Mouse (Mus musculus) heart, postnatal 36 days (tissue): ENCODE measurements around the gene Gm37240. TPM values are rescaled to one million over a fixed set of nuclear protein-coding genes. Genes with fewer than 3 reads are reported as not detected.
"Not testable (repeated sequence)": the region's sequence is repeated elsewhere in the genome, so short reads cannot be mapped to it uniquely, and the experiment has no call there.

Experiments used
- DNase-seq, 2 experiments: peaks; one replicate each; pipeline ENCODE4 v3.0.0; 2021 to 2022
- intact Hi-C: fragments of 180-260 bp; cut with DNase I; formaldehyde crosslinking; loops from one replicate; pipeline ENCODE4 v1.15.1; 2025
- total RNA-seq, 2 experiments: library from RNA; stranded (reverse); gene quantifications; 2 replicates each; pipeline ENCODE4 v1.2.3; 2021

Gene Gm37240
- total RNA-seq, 2 experiments from 2014 or later: 35.9 to 45.6 TPM

DNA sequence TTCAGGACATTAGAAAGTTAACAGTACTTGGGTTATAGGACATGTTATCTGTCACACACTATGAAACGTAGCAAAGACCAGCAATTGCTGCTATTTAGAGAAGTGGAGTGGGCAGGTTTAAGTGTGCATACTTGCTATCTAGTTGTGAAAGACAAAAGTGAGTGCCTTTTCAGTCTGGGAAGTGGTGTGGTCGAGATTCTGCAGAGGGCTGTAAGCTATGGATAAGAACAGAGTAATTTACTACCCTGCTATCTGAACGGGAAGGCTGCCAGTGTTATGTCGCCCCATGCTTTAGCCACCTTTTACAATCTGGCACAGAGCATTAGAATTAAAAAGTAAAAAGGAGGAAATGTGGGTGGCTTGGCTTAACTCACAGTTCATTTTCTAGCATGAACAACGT, 1300.6 kb downstream of the Gm37240 start:
- DNase-seq: no peak
- intact Hi-C loops: no loop called here

DNA sequence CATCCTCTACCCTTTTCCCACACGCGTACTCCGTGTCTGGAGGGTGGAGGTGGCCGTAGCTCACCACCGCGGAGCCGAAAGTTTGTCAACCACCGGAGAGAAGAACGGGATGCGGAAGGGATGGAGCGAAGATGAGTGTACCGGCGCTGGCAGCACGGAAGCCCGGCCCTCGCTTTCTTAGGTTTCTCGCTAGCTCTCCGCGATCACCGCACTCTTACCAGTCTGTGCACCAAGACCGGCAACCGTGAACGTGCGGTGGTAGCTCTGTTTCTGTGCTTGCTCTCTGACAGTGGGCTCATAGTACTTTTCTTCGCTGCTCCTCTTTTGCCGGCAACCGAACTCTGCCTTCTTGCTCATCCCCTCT, 1304.4 kb downstream of the Gm37240 start:
- intact Hi-C loops: no loop called here

DNA sequence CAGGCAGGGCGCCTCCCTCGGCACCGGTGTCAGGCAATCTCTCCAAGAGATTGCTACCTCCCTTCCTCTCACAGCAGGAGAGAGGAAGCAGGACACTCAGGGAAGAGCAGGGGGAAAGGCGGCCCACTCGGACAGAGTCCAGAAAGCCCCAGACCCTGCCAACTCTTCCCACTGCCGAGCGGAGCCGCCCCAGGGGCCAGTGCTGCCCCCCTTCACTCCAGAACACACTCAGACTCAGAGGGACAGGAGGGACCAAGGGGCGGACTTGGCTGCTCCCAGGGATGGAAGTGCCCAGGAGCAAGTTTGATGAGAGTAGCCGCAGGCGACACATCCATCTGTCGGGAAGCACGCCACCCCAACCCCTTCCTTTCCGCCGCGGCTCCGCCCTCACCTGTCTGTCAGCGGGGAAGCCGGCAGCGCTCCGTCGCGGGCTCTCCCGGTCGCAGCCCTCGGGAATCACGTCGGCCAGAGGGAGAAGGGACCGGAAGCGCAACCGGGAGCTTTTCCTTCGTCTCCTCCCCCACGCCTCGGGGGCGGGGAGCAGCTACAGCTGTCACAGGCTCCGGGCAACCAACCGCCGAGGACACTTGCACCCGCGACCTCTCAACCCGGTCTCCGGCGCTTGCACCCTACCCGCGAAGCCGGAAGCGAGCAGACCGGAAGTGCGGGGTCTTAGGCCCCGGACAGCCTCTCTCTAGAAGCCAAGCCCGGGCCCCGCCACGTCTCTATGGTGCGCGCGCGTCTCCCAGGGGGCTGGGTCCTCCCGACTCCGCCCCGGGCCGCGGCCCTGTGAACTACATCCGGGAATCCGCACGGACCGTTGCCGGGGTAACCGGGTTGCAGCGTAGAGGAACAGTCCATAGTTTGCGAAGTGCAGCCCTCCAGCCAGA, 1305.0 kb downstream of the Gm37240 start, which contains the start of gene Arfip1:
TSS of gene Arfip1 (minus strand) at position 603 of the 890 bp plus-strand sequence.
- intact Hi-C loops: no loop called here
- peak; percentile 96 to 97 for DNase-seq

More for the DNA sequence above, 1304.4 kb downstream of the Gm37240 start:
- DNase-seq: no peak

GRCm38 (mm10) chr3:84581696-84582022, 1305.7 kb downstream of the Gm37240 start:
- intact Hi-C loops: no loop called here
- DNase-seq: no peak

DNA sequence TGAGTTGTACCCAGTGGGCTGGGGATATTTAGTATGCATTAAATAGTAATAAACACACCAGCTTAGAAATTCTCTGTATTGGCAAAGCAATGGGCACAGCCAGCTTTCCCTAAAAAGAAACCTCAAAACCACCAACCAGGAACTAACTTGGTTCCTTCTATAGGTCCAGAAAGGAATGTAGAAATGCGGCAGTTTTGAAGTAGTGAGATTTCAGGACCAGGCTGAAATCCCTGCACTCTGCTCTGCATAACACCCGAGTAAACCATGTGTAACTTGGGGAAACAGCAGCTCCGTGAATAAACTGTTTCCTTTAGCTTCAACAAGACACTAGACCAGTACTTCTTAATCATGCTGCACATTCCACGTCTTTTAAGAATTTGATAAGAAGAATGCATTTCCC, 1306.6 kb downstream of the Gm37240 start:
- no peak for DNase-seq
- intact Hi-C loops: no loop called here

DNA sequence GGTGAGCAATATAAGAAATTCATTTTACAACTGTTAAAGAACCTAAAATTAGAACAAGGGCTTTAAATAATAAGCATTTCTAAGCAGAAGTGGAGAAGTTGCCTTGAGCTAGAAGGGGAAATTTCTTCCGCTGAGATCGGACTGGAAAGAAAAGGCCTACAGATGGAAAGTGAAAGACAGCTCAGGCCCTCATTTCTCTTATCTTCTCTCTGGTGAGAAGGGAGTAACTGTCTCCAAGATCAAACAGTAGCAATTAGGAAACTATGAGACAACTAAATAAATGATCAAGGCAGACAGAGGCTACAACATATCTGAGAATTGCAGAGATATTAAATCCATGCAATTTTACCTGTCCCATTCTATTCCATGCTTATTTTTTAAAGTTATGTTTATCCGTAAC, 1316.8 kb downstream of the Gm37240 start:
- intact Hi-C loops: no loop called here
- DNase-seq: no peak

GRCm38 (mm10) chr3:84569587-84569986, 1317.7 kb downstream of the Gm37240 start:
- intact Hi-C loops: no loop called here
- DNase-seq: no peak

GRCm38 (mm10) chr3:84568540-84568939, 1318.8 kb downstream of the Gm37240 start:
- DNase-seq: no peak
- intact Hi-C loops: no loop called here

DNA sequence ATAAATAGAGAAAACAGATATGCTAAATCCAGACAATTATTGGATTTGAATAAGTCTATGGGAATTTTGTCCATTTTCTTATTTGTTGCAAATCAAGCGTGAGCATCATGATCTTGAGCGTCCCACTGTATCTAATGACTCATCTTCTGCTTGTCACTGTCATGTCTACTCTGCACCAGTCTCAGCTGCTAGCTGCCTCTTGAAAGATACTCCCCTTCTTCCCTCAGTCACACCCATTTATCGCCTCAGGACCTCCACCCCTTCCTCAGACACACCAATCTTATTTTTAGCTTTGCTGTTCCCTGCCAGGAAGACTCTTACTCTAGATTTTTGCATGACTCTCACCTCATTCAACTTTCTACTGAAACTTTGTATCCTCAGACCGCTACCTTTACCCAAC, 1323.9 kb downstream of the Gm37240 start:
- intact Hi-C loops: no loop called here
- no peak for DNase-seq

GRCm38 (mm10) chr3:84562911-84563310, 1324.4 kb downstream of the Gm37240 start:
- intact Hi-C loops: not testable (repeated sequence)

DNA sequence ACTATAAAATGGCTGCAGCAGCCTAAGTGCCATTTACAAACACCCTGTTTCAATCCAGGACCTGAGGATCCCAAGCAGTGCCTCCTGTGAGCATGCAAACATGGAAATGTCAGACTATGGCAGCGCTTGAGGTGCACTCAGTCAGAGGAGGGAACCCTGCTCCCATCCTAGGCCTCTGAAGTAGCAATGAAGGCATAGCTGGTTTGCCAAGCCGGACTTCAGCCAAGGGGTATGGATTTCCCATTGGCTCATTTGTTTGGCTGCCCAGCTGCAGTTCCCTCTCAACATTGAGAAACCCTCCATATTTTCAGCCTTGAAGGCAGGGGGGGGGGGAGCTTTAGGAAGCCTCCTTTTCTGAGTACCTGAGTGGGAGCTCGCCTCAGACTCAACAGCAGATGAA, 1329.0 kb downstream of the Gm37240 start:
- DNase-seq: no peak
- intact Hi-C loops: no loop called here

More at GRCm38 (mm10) chr3:84562911-84563310, 1324.4 kb downstream of the Gm37240 start:
- not testable (repeated sequence) for DNase-seq

DNA sequence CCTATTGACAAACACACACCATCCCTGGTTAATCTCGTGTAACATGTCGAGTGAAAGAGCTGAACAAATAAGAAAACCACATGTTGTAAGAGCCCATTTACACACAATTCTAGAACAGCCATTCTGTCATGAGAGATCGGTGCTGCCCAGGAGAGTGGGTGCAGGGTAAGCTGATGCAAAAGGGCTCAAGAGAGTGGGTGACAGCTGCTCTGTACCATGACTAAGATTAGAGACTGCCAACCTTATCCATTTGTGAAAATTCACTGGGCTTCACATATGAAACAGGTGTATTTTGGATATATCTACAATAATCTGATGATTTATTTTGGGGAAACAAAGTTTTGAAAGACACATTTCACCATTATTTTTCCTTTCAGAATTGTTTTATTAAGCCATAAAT, 1331.5 kb downstream of the Gm37240 start:
- intact Hi-C loops: no loop called here
- DNase-seq: no peak

DNA sequence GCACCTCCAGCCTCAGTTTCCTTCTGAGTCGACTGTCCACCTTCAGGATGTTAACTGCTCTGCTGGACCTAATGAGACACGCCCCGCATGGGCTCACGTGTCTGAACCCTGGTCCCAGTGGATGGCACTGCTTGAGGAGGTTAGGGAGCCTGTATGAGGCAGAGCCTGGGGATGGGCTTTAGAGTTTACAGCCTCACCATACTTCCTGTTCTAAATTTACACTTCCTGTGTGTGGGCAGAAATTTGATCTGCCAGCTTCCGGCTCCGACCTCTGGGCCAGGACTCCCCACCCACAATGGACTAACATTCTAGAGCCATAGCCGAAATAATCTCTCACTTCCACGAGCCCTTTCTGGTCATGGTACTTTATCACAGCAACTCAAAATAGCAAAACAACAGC, 1340.1 kb downstream of the Gm37240 start:
- no peak for DNase-seq
- intact Hi-C loops: no loop called here

- intact Hi-C loops: loop anchor here (1.0 to 5.0 kb wide), 3 partner anchors 190 to 365 kb away; no protein-coding TSS in a partner anchor
These were observed 1344.9 kb downstream of the Gm37240 start for GRCm38 (mm10) chr3:84542450-84542849.

GRCm38 (mm10) chr3:84541881-84542280, 1345.4 kb downstream of the Gm37240 start:
- intact Hi-C loops: loop anchor here (1.0 to 5.0 kb wide), 3 partner anchors 190 to 365 kb away; no protein-coding TSS in a partner anchor
- no peak for DNase-seq

More at GRCm38 (mm10) chr3:84542450-84542849, 1344.9 kb downstream of the Gm37240 start:
- peak; percentile 50 to 75 for DNase-seq

GRCm38 (mm10) chr3:84540640-84541039, 1346.7 kb downstream of the Gm37240 start:
- no peak for DNase-seq
- intact Hi-C loops: loop anchor here (5.0 kb wide), 1 partner anchor 363 kb away; no protein-coding TSS in a partner anchor

DNA sequence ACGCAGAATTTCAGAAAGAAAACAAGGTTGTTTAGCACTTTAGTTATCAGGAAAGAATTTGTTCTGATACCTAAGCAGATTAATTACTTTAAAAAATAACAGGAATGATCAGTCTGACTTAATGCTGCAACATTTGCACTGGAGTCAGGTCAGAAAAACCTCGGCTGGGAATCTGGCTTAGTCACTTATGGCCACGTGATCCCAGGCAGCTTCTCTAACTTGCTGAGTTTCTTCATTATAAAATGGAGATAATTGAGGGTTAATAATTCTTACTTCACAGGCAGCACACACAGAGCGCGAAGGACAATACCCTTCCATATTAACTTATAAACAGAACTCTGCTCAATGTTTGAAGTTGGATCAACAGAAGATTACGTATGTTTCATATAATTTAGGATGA, 1350.3 kb downstream of the Gm37240 start:
- intact Hi-C loops: no loop called here
- DNase-seq: no peak

DNA sequence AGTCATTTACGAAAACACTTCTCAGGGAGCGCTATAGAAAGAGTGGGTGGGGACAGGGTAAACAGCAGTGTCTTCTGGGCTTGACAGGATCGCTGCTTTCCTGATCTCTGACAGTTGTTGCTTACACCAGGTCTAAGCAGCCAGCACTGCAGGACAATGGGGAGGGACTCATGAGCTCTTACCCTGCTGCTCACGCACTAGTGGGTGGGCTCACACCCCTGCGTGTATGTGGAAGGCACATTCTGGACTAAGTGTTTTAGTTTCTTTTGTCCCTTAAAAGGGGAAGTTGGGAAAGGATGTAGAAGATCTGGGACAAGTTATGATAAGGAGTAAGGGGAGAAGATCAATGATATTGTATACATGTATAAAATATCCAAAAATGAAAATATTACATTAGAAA, 1354.1 kb downstream of the Gm37240 start:
- intact Hi-C loops: no loop called here
- DNase-seq: no peak

GRCm38 (mm10) chr3:84529021-84529420, 1358.3 kb downstream of the Gm37240 start:
- intact Hi-C loops: no loop called here
- DNase-seq: no peak

DNA sequence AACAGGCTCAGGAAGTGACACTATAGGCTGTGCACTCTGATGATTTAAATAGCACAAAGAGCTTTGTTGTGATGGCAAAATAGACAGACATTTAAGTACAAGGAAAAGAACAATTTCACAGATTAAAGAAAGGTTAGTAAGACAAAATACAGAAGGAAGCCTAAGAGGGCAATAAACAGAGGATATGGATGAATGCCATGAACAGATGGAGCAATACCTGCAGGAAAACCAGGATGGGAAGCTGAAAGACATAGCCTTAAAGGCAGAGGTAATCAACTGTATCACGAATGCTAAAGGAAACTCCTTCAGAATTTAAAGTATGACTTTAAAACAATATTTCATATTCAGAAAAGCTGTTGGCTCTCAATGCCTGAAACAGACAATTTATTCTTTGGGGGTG, 1362.4 kb downstream of the Gm37240 start:
- no peak for DNase-seq
- intact Hi-C loops: no loop called here

DNA sequence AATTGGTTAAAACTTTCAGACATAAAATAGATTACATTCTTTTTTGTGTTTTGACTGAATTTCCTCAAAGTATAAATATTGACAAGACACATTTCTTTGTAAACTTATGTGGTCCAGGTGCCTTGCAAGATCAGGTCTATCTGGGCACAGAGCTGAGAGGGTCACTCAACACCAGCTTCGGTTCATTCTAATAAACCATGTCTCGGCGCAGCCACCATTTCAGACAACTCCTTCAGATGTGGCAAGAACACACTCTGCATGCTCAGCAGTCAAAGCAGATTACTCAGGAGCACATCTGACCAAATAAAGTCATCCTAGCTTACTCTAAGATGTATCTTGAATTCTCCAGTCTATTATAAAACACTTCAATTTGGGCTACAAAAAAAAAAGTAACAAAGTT, 1371.2 kb downstream of the Gm37240 start:
- DNase-seq: no peak
- intact Hi-C loops: no loop called here
